Mouse (Mus musculus) 416B (cell line): Measurements from ENCODE around the gene Mgp.
"Not testable (repeated sequence)": the region's sequence is repeated elsewhere in the genome, so short reads cannot be mapped to it uniquely, and the experiment has no call there.

ENCODE experiments used
- DNase-seq: peaks from one replicate; pipeline ENCODE4 v3.0.0; 2011; ENCODE audit warnings: low read depth

Gene Mgp

GRCm38 (mm10) chr6:136898222-136898621, 22.6 kb upstream of the Mgp start:
- DNase-seq = peak; percentile 55

- no peak for DNase-seq
Observed at GRCm38 (mm10) chr6:136897789-136898188, 22.2 kb upstream of the Mgp start.

GRCm38 (mm10) chr6:136894532-136895339, 19.1 kb upstream of the Mgp start:
- DNase-seq = no peak

GRCm38 (mm10) chr6:136892002-136892401, 16.4 kb upstream of the Mgp start:
- no peak for DNase-seq

GRCm38 (mm10) chr6:136889554-136889953, 13.9 kb upstream of the Mgp start:
- DNase-seq = no peak

GRCm38 (mm10) chr6:136889067-136889466, 13.4 kb upstream of the Mgp start:
- no peak for DNase-seq

- no peak for DNase-seq
Observed at GRCm38 (mm10) chr6:136887854-136888253, 12.2 kb upstream of the Mgp start.

GRCm38 (mm10) chr6:136884766-136885165, 9.1 kb upstream of the Mgp start:
- not testable (repeated sequence) for DNase-seq

GRCm38 (mm10) chr6:136883961-136884360, 8.3 kb upstream of the Mgp start:
- DNase-seq = peak; percentile 17

- DNase-seq = no peak
Observed at GRCm38 (mm10) chr6:136883431-136883915, 7.8 kb upstream of the Mgp start.

GRCm38 (mm10) chr6:136881678-136882077, 6.1 kb upstream of the Mgp start:
- no peak for DNase-seq

- DNase-seq = peak; percentile 60
Observed at GRCm38 (mm10) chr6:136874599-136874998, 1.0 kb downstream of the Mgp start.

- no peak for DNase-seq
Observed at GRCm38 (mm10) chr6:136868921-136869320, 6.7 kb downstream of the Mgp start.

GRCm38 (mm10) chr6:136866150-136866549, 9.5 kb downstream of the Mgp start:
- DNase-seq = no peak

GRCm38 (mm10) chr6:136865360-136865759, 10.3 kb downstream of the Mgp start:
- DNase-seq = no peak

GRCm38 (mm10) chr6:136861020-136861419, 14.6 kb downstream of the Mgp start:
- DNase-seq = peak; percentile 79

- peak; percentile 21 for DNase-seq
Observed at GRCm38 (mm10) chr6:136858420-136858819, 17.2 kb downstream of the Mgp start.

- no peak for DNase-seq
Observed at GRCm38 (mm10) chr6:136857873-136858260, 17.8 kb downstream of the Mgp start.

- DNase-seq = peak; percentile 78
Observed at GRCm38 (mm10) chr6:136857186-136857872, 18.3 kb downstream of the Mgp start, which contains the start of gene Art4. Art4 (minus strand) TSS chr6:136857733.

GRCm38 (mm10) chr6:136856071-136856636, 19.5 kb downstream of the Mgp start:
- DNase-seq = no peak

GRCm38 (mm10) chr6:136855183-136855582, 20.4 kb downstream of the Mgp start:
- DNase-seq = no peak

GRCm38 (mm10) chr6:136854361-136854781, 21.3 kb downstream of the Mgp start:
- no peak for DNase-seq

- peak; percentile 32 for DNase-seq
Observed at GRCm38 (mm10) chr6:136852762-136853161, 22.9 kb downstream of the Mgp start.
